Mouse (Mus musculus) adrenal gland, adult 8-10 months (tissue): Measurements from ENCODE around the gene D430041D05Rik. TPM values are rescaled to one million over a fixed set of nuclear protein-coding genes. Genes with fewer than 3 reads are reported as not detected.
A peak's percentile ranks its signal among the peaks of the same experiment; 100 is the strongest.

Source experiments
- DNase-seq: peaks from one replicate; pipeline ENCODE4 v3.0.0; 2022
- total RNA-seq, 4 experiments: library from RNA; stranded (reverse); gene quantifications; 2 replicates each; pipeline ENCODE4 v1.2.4; 2022

Gene D430041D05Rik
- total RNA-seq, 4 experiments from 2014 or later, result 14.7 to 38.0 (median 25.5) TPM

- peak; percentile 67 for DNase-seq
Observed at GRCm38 (mm10) chr2:104188859-104189258, 222.0 kb downstream of the D430041D05Rik start.

- no peak for DNase-seq
Observed at GRCm38 (mm10) chr2:104187073-104187472, 223.7 kb downstream of the D430041D05Rik start.

- DNase-seq, result no peak
Observed at GRCm38 (mm10) chr2:104185616-104186015, 225.2 kb downstream of the D430041D05Rik start.

GRCm38 (mm10) chr2:104184296-104184695 is 226.5 kb downstream of the D430041D05Rik start:
- DNase-seq, result no peak

GRCm38 (mm10) chr2:104183246-104183845 is 227.5 kb downstream of the D430041D05Rik start:
- no peak for DNase-seq

GRCm38 (mm10) chr2:104179636-104180035 is 231.2 kb downstream of the D430041D05Rik start:
- no peak for DNase-seq

GRCm38 (mm10) chr2:104178251-104178650 is 232.6 kb downstream of the D430041D05Rik start:
- peak; percentile 23 for DNase-seq

GRCm38 (mm10) chr2:104176979-104177704 is 233.7 kb downstream of the D430041D05Rik start:
- no peak for DNase-seq

GRCm38 (mm10) chr2:104176166-104176978 is 234.4 kb downstream of the D430041D05Rik start:
- no peak for DNase-seq

- DNase-seq, result no peak
Observed at GRCm38 (mm10) chr2:104175476-104176165, 235.2 kb downstream of the D430041D05Rik start.

GRCm38 (mm10) chr2:104173431-104173830 is 237.4 kb downstream of the D430041D05Rik start:
- DNase-seq, result no peak

GRCm38 (mm10) chr2:104172695-104173348 is 238.0 kb downstream of the D430041D05Rik start:
- DNase-seq, result no peak

- DNase-seq, result no peak
Observed at GRCm38 (mm10) chr2:104168186-104168896, 242.5 kb downstream of the D430041D05Rik start.

GRCm38 (mm10) chr2:104167765-104168164 is 243.0 kb downstream of the D430041D05Rik start:
- DNase-seq, result no peak

- DNase-seq, result no peak
Observed at GRCm38 (mm10) chr2:104165631-104166030, 245.2 kb downstream of the D430041D05Rik start.

- DNase-seq, result no peak
Observed at GRCm38 (mm10) chr2:104163978-104164487, 246.8 kb downstream of the D430041D05Rik start.

GRCm38 (mm10) chr2:104163418-104163817 is 247.4 kb downstream of the D430041D05Rik start:
- no peak for DNase-seq

- no peak for DNase-seq
Observed at GRCm38 (mm10) chr2:104157831-104158230, 253.0 kb downstream of the D430041D05Rik start.

GRCm38 (mm10) chr2:104153876-104154275 is 256.9 kb downstream of the D430041D05Rik start:
- no peak for DNase-seq

- DNase-seq, result no peak
Observed at GRCm38 (mm10) chr2:104153345-104153744, 257.5 kb downstream of the D430041D05Rik start.
